Mouse (Mus musculus) layer of hippocampus, postnatal 36 days (tissue): Measurements from ENCODE around the gene Onecut3. TPM values are rescaled to one million over a fixed set of nuclear protein-coding genes. Genes with fewer than 3 reads are reported as not detected.

Experiments
- DNase-seq, 2 experiments: peaks; one replicate each; pipeline ENCODE4 v3.0.0; 2022
- total RNA-seq, 2 experiments: library from RNA; stranded (reverse); gene quantifications; 2 replicates each; pipeline ENCODE4 v1.2.3; 2021

Onecut3 gene
- total RNA-seq, 2 experiments from 2014 or later: 0.08 TPM; not detected in 1

- no peak for DNase-seq
These were observed 59.4 kb downstream of the Onecut3 start for GRCm38 (mm10) chr10:80553997-80554396.

- DNase-seq: peak; percentile 70 to 76
These were observed 62.8 kb downstream of the Onecut3 start for GRCm38 (mm10) chr10:80557346-80557965.

- no peak for DNase-seq
These were observed 64.8 kb downstream of the Onecut3 start for GRCm38 (mm10) chr10:80559431-80559830.

GRCm38 (mm10) chr10:80560621-80561020, 66.0 kb downstream of the Onecut3 start:
- DNase-seq: no peak

GRCm38 (mm10) chr10:80561116-80561944, 66.7 kb downstream of the Onecut3 start, which contains the start of gene Rexo1:
Gene Rexo1 (minus strand): TSS chr10:80561560.
- peak; percentile 94 to 95 for DNase-seq

- peak; percentile 87 for DNase-seq
These were observed 71.9 kb downstream of the Onecut3 start for GRCm38 (mm10) chr10:80566375-80567092.

Other genes with a start within 250 kb of the Onecut3 start
- 100 to 1,000 TPM; 199 to 204 TPM for gene Ndufs7, start 245.7 kb upstream of the Onecut3 start, total RNA-seq
- 10 to 100 TPM; 37.7 to 39.1 TPM for gene Gamt, start 233.8 kb upstream of the Onecut3 start, total RNA-seq
- 100 to 1,000 TPM in 1 of 2 experiments, 10 to 100 TPM in 1; 82.6 to 100 TPM for gene Dazap1, start 233.3 kb upstream of the Onecut3 start, total RNA-seq
- gene Rps15, start 202.4 kb upstream of the Onecut3 start, total RNA-seq: 100 to 1,000 TPM; 755 to 823 TPM
- gene Apc2, start 198.9 kb upstream of the Onecut3 start, total RNA-seq: 10 to 100 TPM; 98.3 to 98.4 TPM
- 10 to 100 TPM; 22.4 to 23.0 TPM for gene 2310011J03Rik, start 174.3 kb upstream of the Onecut3 start, total RNA-seq
- 1 to 10 TPM; 2.2 to 2.6 TPM for gene Pcsk4, start 165.3 kb upstream of the Onecut3 start, total RNA-seq
- gene Reep6, start 164.9 kb upstream of the Onecut3 start, total RNA-seq: 10 to 100 TPM in 1 of 2 experiments, 1 to 10 TPM in 1; 8.6 to 10.3 TPM
- 1 to 10 TPM; 4.9 to 5.2 TPM for gene Adamtsl5, start 146.4 kb upstream of the Onecut3 start, total RNA-seq
- 10 to 100 TPM; 23.2 to 23.4 TPM for gene Plk5, start 138.4 kb upstream of the Onecut3 start, total RNA-seq
- 10 to 100 TPM; 18.2 to 18.4 TPM for gene Mex3d, start 107.2 kb upstream of the Onecut3 start, total RNA-seq
- 100 to 1,000 TPM; 148 to 156 TPM for gene Mbd3, start 95.3 kb upstream of the Onecut3 start, total RNA-seq
- gene Uqcr11, start 88.0 kb upstream of the Onecut3 start, total RNA-seq: 100 to 1,000 TPM; 443 to 467 TPM
- 10 to 100 TPM; 30.5 to 30.6 TPM for gene Tcf3, start 61.2 kb upstream of the Onecut3 start, total RNA-seq
- gene Atp8b3, start 44.3 kb downstream of the Onecut3 start, total RNA-seq: under 1 TPM; 0.25 to 0.35 TPM
- 10 to 100 TPM; 43.9 to 49.3 TPM for gene Rexo1, start 66.7 kb downstream of the Onecut3 start, total RNA-seq
- gene Klf16, start 82.5 kb downstream of the Onecut3 start, total RNA-seq: 10 to 100 TPM; 51.7 to 56.8 TPM
- 100 to 1,000 TPM; 161 to 176 TPM for gene Abhd17a, start 95.5 kb downstream of the Onecut3 start, total RNA-seq
- 10 to 100 TPM; 41.8 to 44.9 TPM for gene Scamp4, start 108.0 kb downstream of the Onecut3 start, total RNA-seq
- gene Adat3, start 108.0 kb downstream of the Onecut3 start, total RNA-seq: 1 to 10 TPM; 3.8 to 4.5 TPM
- 1 to 10 TPM; 2.6 to 3.1 TPM for gene Gm49322, start 111.2 kb downstream of the Onecut3 start, total RNA-seq
- 100 to 1,000 TPM; 216 to 241 TPM for gene Csnk1g2, start 128.0 kb downstream of the Onecut3 start, total RNA-seq
- 100 to 1,000 TPM; 102 to 106 TPM for gene Btbd2, start 162.2 kb downstream of the Onecut3 start, total RNA-seq
- gene Mknk2, start 183.3 kb downstream of the Onecut3 start, total RNA-seq: 10 to 100 TPM; 44.7 to 52.3 TPM
- 10 to 100 TPM; 16.0 to 16.1 TPM for gene Mob3a, start 207.1 kb downstream of the Onecut3 start, total RNA-seq
- gene Izumo4, start 207.3 kb downstream of the Onecut3 start, total RNA-seq: 10 to 100 TPM; 49.7 to 57.0 TPM
- gene Ap3d1, start 247.4 kb downstream of the Onecut3 start, total RNA-seq: 100 to 1,000 TPM; 142 to 147 TPM